Mouse (Mus musculus): ENCODE data around the gene Akap6.

- TF ChIP-seq CTCF (IDR thresholded peaks at IDR 0.05; ENCODE audit: borderline replicate concordance, insufficient read depth, low read depth, low read length) (no peak), POLR2A (IDR thresholded peaks at IDR 0.05; ENCODE audit: borderline replicate concordance, insufficient read depth, low read length) (no peak)
These were observed 438.1 kb downstream of the Akap6 start for GRCm38 (mm10) chr12:53137331-53137730.
